Mouse (Mus musculus) CH12.LX (cell line): ENCODE data around the gene Luzp1.

Experiments used
- CTCF ChIP-seq, 2 experiments: IDR thresholded peaks in 1 of 2; conservative IDR thresholded peaks in 1 of 2; 2 replicates each; pipeline ENCODE4 v1.5.1; 2011 to 2012; ENCODE audit warnings: low read depth in 2 of 2, low read length in 2 of 2, improper control_type of control experiment in 1 of 2, inconsistent platforms in 1 of 2, mild to moderate bottlenecking in 1 of 2, moderate library complexity in 1 of 2
- E2F4 ChIP-seq: IDR thresholded peaks from 2 replicates; pipeline ENCODE4 v1.6.1; 2011; ENCODE audit warnings: low read depth, low read length, improper control_type of control experiment; ENCODE audit not compliant: insufficient replicate concordance
- ELF1 ChIP-seq: IDR thresholded peaks from 2 replicates; pipeline ENCODE4 v1.6.1; 2014; ENCODE audit warnings: low read depth, mild to moderate bottlenecking, inconsistent platforms, low read length, improper control_type of control experiment
- EP300 ChIP-seq: IDR thresholded peaks from 2 replicates; pipeline ENCODE4 v1.6.1; 2011; ENCODE audit warnings: low read length, improper control_type of control experiment
- ETS1 ChIP-seq: conservative IDR thresholded peaks from 2 replicates; pipeline ENCODE4 v1.6.1; 2012; ENCODE audit warnings: low read depth, mild to moderate bottlenecking, inconsistent platforms, low read length, improper control_type of control experiment, moderate library complexity
- IRF4 ChIP-seq: IDR thresholded peaks from 2 replicates; pipeline ENCODE4 v1.6.1; 2014; ENCODE audit warnings: low read depth, mild to moderate bottlenecking, inconsistent platforms, low read length, improper control_type of control experiment
- MEF2A ChIP-seq: IDR thresholded peaks from 2 replicates; pipeline ENCODE4 v1.6.1; 2014; ENCODE audit warnings: low read depth, mild to moderate bottlenecking, inconsistent platforms, low read length, improper control_type of control experiment, borderline replicate concordance
- MXI1 ChIP-seq: IDR thresholded peaks from 2 replicates; pipeline ENCODE4 v1.6.1; 2011; ENCODE audit warnings: mild to moderate bottlenecking, low read depth, low read length, improper control_type of control experiment
- POLR2A ChIP-seq: IDR thresholded peaks from 2 replicates; pipeline ENCODE4 v1.6.1; 2011; ENCODE audit warnings: low read depth, mild to moderate bottlenecking, improper control_type of control experiment, low read length
- POLR2AphosphoS2 ChIP-seq: IDR thresholded peaks from 2 replicates; pipeline ENCODE4 v1.6.1; 2011; ENCODE audit warnings: low read depth, low read length, improper control_type of control experiment
- SMC3 ChIP-seq: IDR thresholded peaks from 2 replicates; pipeline ENCODE4 v1.6.1; 2011; ENCODE audit warnings: low read depth, low read length, improper control_type of control experiment
- TBP ChIP-seq: conservative IDR thresholded peaks from 2 replicates; pipeline ENCODE4 v1.6.1; 2011; ENCODE audit warnings: low read depth, low read length, improper control_type of control experiment
- USF1 ChIP-seq: IDR thresholded peaks from 2 replicates; pipeline ENCODE4 v1.6.1; 2014; ENCODE audit warnings: low read depth, mild to moderate bottlenecking, inconsistent platforms, low read length, improper control_type of control experiment
- ZC3H11A ChIP-seq: IDR thresholded peaks from 2 replicates; pipeline ENCODE4 v1.6.1; 2012; ENCODE audit warnings: low read depth, mild to moderate bottlenecking, inconsistent platforms, low read length, improper control_type of control experiment

DNA sequence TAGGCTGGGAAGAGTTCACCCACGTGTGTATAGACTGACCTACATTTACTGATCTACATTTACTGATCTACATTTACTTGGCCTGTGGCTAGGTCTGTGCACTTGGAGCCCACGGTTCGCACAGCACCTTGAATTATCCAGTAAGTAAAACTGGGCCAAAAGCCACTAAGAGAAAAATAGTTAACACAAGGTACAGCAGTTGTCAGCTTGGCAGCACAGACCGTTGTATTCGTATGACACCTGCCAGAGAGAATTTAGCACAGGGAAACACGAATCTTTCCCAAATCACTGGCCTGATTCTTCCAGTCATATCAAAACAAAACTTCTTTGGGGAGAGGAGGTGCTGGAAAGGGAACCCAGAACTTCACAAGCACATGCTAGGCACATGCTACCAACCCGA is 11.3 kb upstream of the Luzp1 start:
- TF ChIP-seq TBP (no peak), ZC3H11A (no peak), USF1 (no peak), POLR2A (no peak), POLR2AphosphoS2 (no peak), E2F4 (no peak), SMC3 (no peak), ETS1 (no peak), CTCF (conservative IDR thresholded peaks at IDR 0.05 in 1 of 2, IDR thresholded peaks at IDR 0.05 in 1 of 2; ENCODE audit: low read depth in 2 of 2, low read length in 2 of 2) (no peak), MEF2A (no peak), IRF4 (no peak), ELF1 (no peak), MXI1 (no peak), EP300 (no peak)
